Mouse (Mus musculus): ENCODE measurements around the gene Abhd8.
A peak's percentile ranks its signal among the peaks of the same experiment; 100 is the strongest.

Abhd8 gene

GRCm38 (mm10) chr8:71478943-71479342, 15.5 kb upstream of the Abhd8 start:
- ATAC-seq (ENCODE audit: low TSS enrichment): no peak

- ATAC-seq (ENCODE audit: low TSS enrichment): peak; percentile 12; the same call in 1 of the 2 replicates
These were observed 13.9 kb upstream of the Abhd8 start for GRCm38 (mm10) chr8:71477196-71477845.

- ATAC-seq (ENCODE audit: low TSS enrichment): peak; percentile 76
These were observed 12.9 kb upstream of the Abhd8 start for GRCm38 (mm10) chr8:71476099-71476940.

- no peak for ATAC-seq (ENCODE audit: low TSS enrichment)
These were observed 12.2 kb upstream of the Abhd8 start for GRCm38 (mm10) chr8:71475702-71476075.

- no peak for ATAC-seq (ENCODE audit: low TSS enrichment)
These were observed 11.6 kb upstream of the Abhd8 start for GRCm38 (mm10) chr8:71474785-71475701.

- no peak for ATAC-seq (ENCODE audit: low TSS enrichment)
These were observed 10.9 kb upstream of the Abhd8 start for GRCm38 (mm10) chr8:71474344-71474743.

- no peak for ATAC-seq (ENCODE audit: low TSS enrichment)
These were observed 9.3 kb upstream of the Abhd8 start for GRCm38 (mm10) chr8:71472601-71473386.

GRCm38 (mm10) chr8:71471861-71472260, 8.4 kb upstream of the Abhd8 start:
- ATAC-seq (ENCODE audit: low TSS enrichment): no peak

- no peak for ATAC-seq (ENCODE audit: low TSS enrichment)
These were observed 7.4 kb upstream of the Abhd8 start for GRCm38 (mm10) chr8:71470913-71471255.

GRCm38 (mm10) chr8:71470146-71470912, 6.9 kb upstream of the Abhd8 start:
- ATAC-seq (ENCODE audit: low TSS enrichment): no peak

- ATAC-seq (ENCODE audit: low TSS enrichment): no peak
These were observed 6.0 kb upstream of the Abhd8 start for GRCm38 (mm10) chr8:71469411-71469810.

GRCm38 (mm10) chr8:71468916-71469315, 5.5 kb upstream of the Abhd8 start, which contains the start of gene Dda1:
TSS of gene Dda1 (plus strand) at chr8:71469199.
- peak; percentile 76 for ATAC-seq (ENCODE audit: low TSS enrichment)

- ATAC-seq (ENCODE audit: low TSS enrichment): no peak
These were observed 4.5 kb upstream of the Abhd8 start for GRCm38 (mm10) chr8:71468001-71468400.

GRCm38 (mm10) chr8:71467201-71467600, 3.7 kb upstream of the Abhd8 start:
- no peak for ATAC-seq (ENCODE audit: low TSS enrichment)

GRCm38 (mm10) chr8:71466198-71466597, 2.7 kb upstream of the Abhd8 start:
- no peak for ATAC-seq (ENCODE audit: low TSS enrichment)

GRCm38 (mm10) chr8:71465733-71466132, 2.3 kb upstream of the Abhd8 start:
- no peak for ATAC-seq (ENCODE audit: low TSS enrichment)

- ATAC-seq (ENCODE audit: low TSS enrichment): peak; percentile 60
These were observed 1.4 kb upstream of the Abhd8 start, which contains the start of gene Mrpl34 for GRCm38 (mm10) chr8:71464513-71465500. TSS of gene Mrpl34 (plus strand) at chr8:71464959.

GRCm38 (mm10) chr8:71462786-71463185, 669 bp downstream of the Abhd8 start:
- ATAC-seq (ENCODE audit: low TSS enrichment): peak; percentile 31

- no peak for ATAC-seq (ENCODE audit: low TSS enrichment)
These were observed 1.3 kb downstream of the Abhd8 start for GRCm38 (mm10) chr8:71462191-71462590.

All from frontal cortex, adult (tissue).